30 mouse cellular contexts compared by ENCODE assay signal in the genomic region with DNA sequence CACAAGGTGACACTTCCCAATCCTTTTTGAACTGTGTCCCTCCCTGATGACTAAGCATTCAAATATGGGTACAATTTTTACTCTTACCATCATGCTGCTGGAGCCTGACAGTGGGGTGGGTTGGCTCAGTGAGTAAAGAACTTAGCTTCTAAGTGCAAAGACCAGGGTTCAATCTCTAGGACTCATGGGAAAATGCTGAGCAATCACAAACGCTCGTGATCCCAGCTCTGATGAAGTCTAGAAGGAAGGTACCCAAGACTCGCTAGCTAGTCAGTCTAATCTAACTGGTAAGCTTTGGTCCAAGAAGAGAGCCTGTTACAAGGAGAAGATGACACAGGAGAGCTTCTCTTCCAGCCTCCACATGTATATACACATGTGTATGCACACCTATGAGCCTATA. TPM values are rescaled to one million over a fixed set of nuclear protein-coding genes. Genes with fewer than 3 reads are reported as not detected.
"Had no signal": no experiment of that assay in that cellular context is flagged by ENCODE, and none has a peak within 500 bp of the region (broad histone marks: within the 10 kb centered on the region; RNA-seq: fewer than 3 reads in every experiment).

No protein-coding gene starts in this region.

- H3K36me3 ChIP-seq: neural tube, embryonic 13.5 days had no signal

- H3K27ac ChIP-seq: kidney, embryonic 15.5 days; layer of hippocampus, adult 2 months; limb, embryonic 12.5 days; limb, embryonic 15.5 days; lung, embryonic 15.5 days; midbrain, embryonic 10.5 days; midbrain, embryonic 13.5 days; neural tube, embryonic 13.5 days had no signal

- H3K9me3 ChIP-seq: kidney, embryonic 15.5 days; limb, embryonic 12.5 days; limb, embryonic 15.5 days; lung, embryonic 15.5 days; megakaryocyte, embryonic 14.5 days; midbrain, embryonic 10.5 days; midbrain, embryonic 13.5 days; neural tube, embryonic 13.5 days had no signal

- ATAC-seq: intestine, postnatal 0 days; midbrain, embryonic 13.5 days; midbrain, embryonic 16.5 days had no signal

- H3K4me3 ChIP-seq: kidney, embryonic 15.5 days; layer of hippocampus, adult 2 months; limb, embryonic 12.5 days; limb, embryonic 15.5 days; lung, embryonic 15.5 days; megakaryocyte, embryonic 14.5 days; midbrain, embryonic 10.5 days; midbrain, embryonic 13.5 days; myocyte; neural tube, embryonic 13.5 days had no signal

- DNase-seq: kidney, postnatal 14 days; layer of hippocampus, adult 9-11 months; lung, adult 18-20 months; lung, postnatal 10 days; lung, postnatal 36 days; retina, postnatal 1 day; right cerebral cortex, postnatal 25 days; spleen, adult 18-20 months; thymus, adult 18-20 months; thymus, postnatal 36 days had no signal

- H3K27me3 ChIP-seq: kidney, embryonic 15.5 days; limb, embryonic 12.5 days; limb, embryonic 15.5 days; lung, embryonic 15.5 days; megakaryocyte, embryonic 14.5 days; midbrain, embryonic 13.5 days; neural tube, embryonic 13.5 days had no signal

- H3K4me2 ChIP-seq: kidney, embryonic 15.5 days; limb, embryonic 12.5 days; limb, embryonic 15.5 days; lung, embryonic 15.5 days; midbrain, embryonic 13.5 days; neural tube, embryonic 13.5 days had no signal

- H3K9ac ChIP-seq: kidney, embryonic 15.5 days; limb, embryonic 12.5 days; limb, embryonic 15.5 days; lung, embryonic 15.5 days; midbrain, embryonic 13.5 days; neural tube, embryonic 13.5 days had no signal

RNA-seq across cellular contexts. Expression of a gene that starts 4.7 kb away (rescaled TPM):
- total RNA-seq: monocyte, adult 5-6 weeks had no signal

RNA-seq across cellular contexts. Expression of a gene that starts 57.7 kb away (rescaled TPM):
- total RNA-seq: layer of hippocampus, adult 2 months; layer of hippocampus, postnatal 25 days; left cerebral cortex, postnatal 36 days; neutrophil, adult 5-6 weeks had no signal
- polyA plus RNA-seq: intestine, embryonic 14.5 days; intestine, postnatal 0 days; kidney, embryonic 15.5 days; large intestine, adult 2 months; limb, embryonic 12.5 days; limb, embryonic 15.5 days; lung, embryonic 15.5 days; midbrain, embryonic 10.5 days; midbrain, embryonic 13.5 days; midbrain, embryonic 16.5 days; myocyte; neural tube, embryonic 13.5 days; stomach, embryonic 16.5 days; urinary bladder, adult 2 months had no signal
